Mouse (Mus musculus) kidney, embryonic 16.5 days (tissue): ENCODE data around the gene Ankrd34a. TPM values are rescaled to one million over a fixed set of nuclear protein-coding genes. Genes with fewer than 3 reads are reported as not detected.
A peak's percentile ranks its signal among the peaks of the same experiment; 100 is the strongest.

Source experiments
- ATAC-seq: fragments of 200-750 bp; cut with Nextera tagmentation; 2 replicates; pipeline ENCODE4 v1.8.0; 2017; ENCODE audit warnings: moderate TSS enrichment; ENCODE audit not compliant: low FRiP score, low TSS enrichment
- H3K27ac ChIP-seq: fragments of 300-500 bp; sonication (generic); 2 replicates; pipeline ENCODE4 v1.5.1; 2014; ENCODE audit warnings: low read length
- H3K27me3 ChIP-seq: fragments of 300-500 bp; sonication (generic); 2 replicates; pipeline ENCODE4 v1.6.1; 2014; ENCODE audit warnings: low read length, control low read depth, mixed read lengths; ENCODE audit not compliant: insufficient read depth
- H3K36me3 ChIP-seq: fragments of 300-500 bp; sonication (generic); 2 replicates; pipeline ENCODE4 v1.6.1; 2014; ENCODE audit warnings: low read length, control low read depth, mixed read lengths; ENCODE audit not compliant: insufficient read depth
- H3K4me1 ChIP-seq: fragments of 300-500 bp; sonication (generic); 2 replicates; pipeline ENCODE4 v1.6.1; 2014; ENCODE audit warnings: low read length, control low read depth, mixed read lengths; ENCODE audit not compliant: insufficient read depth
- H3K4me2 ChIP-seq: fragments of 300-500 bp; sonication (generic); replicated peaks from 2 replicates; pipeline ENCODE4 v1.6.1; 2014; ENCODE audit warnings: low read depth, low read length
- H3K4me3 ChIP-seq: fragments of 300-500 bp; sonication (generic); 2 replicates; pipeline ENCODE4 v1.5.1; 2014; ENCODE audit warnings: mild to moderate bottlenecking, low read length
- H3K9ac ChIP-seq: fragments of 300-500 bp; sonication (generic); replicated peaks from 2 replicates; pipeline ENCODE4 v1.6.1; 2014; ENCODE audit warnings: low read length
- H3K9me3 ChIP-seq: fragments of 300-500 bp; sonication (generic); 2 replicates; pipeline ENCODE4 v1.6.1; 2016; ENCODE audit warnings: low read length, control low read depth
- WGBS: fragments of 180-500 bp; shearing (Covaris S2); extraction: QIAGEN DNeasy Blood & Tissue Kit; methylation state at CpG from one replicate; pipeline ENCODE4 v1.1.7; 2014; 5-methylcytosine and 5-hydroxymethylcytosine counted together
- polyA plus RNA-seq: library from polyadenylated mRNA; unstranded; fragments of >200 nt; fragmentation: Nextera tagmentation; extraction: Ambion mirVana; gene quantifications from 2 replicates; pipeline ENCODE4 v1.2.1, GENCODE M21; 2015

Ankrd34a gene
- polyA plus RNA-seq, 1 experiment from 2014 or later: 2.2 TPM

GRCm38 (mm10) chr3:96593790-96594560 is 2.5 kb upstream of the Ankrd34a start, which contains the start of gene Polr3gl:
Gene Polr3gl, minus strand, starts transcription at chr3:96594181.
- H3K27ac ChIP-seq: peak within 1 kb of the TSS; percentile 83
- ATAC-seq: peak; percentile 89
- no peaks in the 10 kb centered on the region for H3K36me3 ChIP-seq
- peak within 1 kb of the TSS; percentile 85 for H3K9ac ChIP-seq
- peaks cover 22% of the 10 kb centered on the region for H3K27me3 ChIP-seq
- H3K4me3 ChIP-seq: peak within 1 kb of the TSS; percentile 77
- peaks cover 28% of the 10 kb centered on the region for H3K4me1 ChIP-seq
- H3K4me2 ChIP-seq: peak within 1 kb of the TSS; percentile 96
- WGBS: under 1% methylated on average over 38 of the region's 38 CpGs
- no peaks in the 10 kb centered on the region; the same call in 1 of the 2 replicates for H3K9me3 ChIP-seq

GRCm38 (mm10) chr3:96594851-96595250 is 1.6 kb upstream of the Ankrd34a start:
- H3K4me2 ChIP-seq: no peak overlapping the region
- peaks cover 29% of the 10 kb centered on the region for H3K4me1 ChIP-seq
- ATAC-seq: no peak
- H3K27me3 ChIP-seq: peaks cover 25% of the 10 kb centered on the region
- no peaks in the 10 kb centered on the region for H3K36me3 ChIP-seq
- H3K9me3 ChIP-seq: no peaks in the 10 kb centered on the region
- H3K9ac ChIP-seq: no peak overlapping the region
- 72% methylated on average over 5 of the region's 5 CpGs for whole genome bisulfite sequencing
- no peak overlapping the region for H3K27ac ChIP-seq
- no peak overlapping the region for H3K4me3 ChIP-seq

- H3K27ac ChIP-seq: no peak overlapping the region
- WGBS: 29% methylated on average over 6 of the region's 6 CpGs
- H3K36me3 ChIP-seq: no peaks in the 10 kb centered on the region
- H3K9ac ChIP-seq: peak overlapping the region; percentile 63; the same call in 1 of the 2 replicates
- no peaks in the 10 kb centered on the region for H3K9me3 ChIP-seq
- H3K27me3 ChIP-seq: peaks cover 25% of the 10 kb centered on the region
- peak overlapping the region; percentile 69; the same call in 1 of the 2 replicates for H3K4me2 ChIP-seq
- H3K4me1 ChIP-seq: peaks cover 33% of the 10 kb centered on the region
- H3K4me3 ChIP-seq: peak overlapping the region; percentile 53; the same call in 1 of the 2 replicates
- no peak for ATAC-seq
Measured at GRCm38 (mm10) chr3:96595661-96596060, 775 bp upstream of the Ankrd34a start.

- H3K4me3 ChIP-seq: peak overlapping the region; percentile 53
- no peaks in the 10 kb centered on the region for H3K9me3 ChIP-seq
- H3K9ac ChIP-seq: peak overlapping the region; percentile 63
- H3K27ac ChIP-seq: no peak overlapping the region
- peaks cover 28% of the 10 kb centered on the region for H3K27me3 ChIP-seq
- peak overlapping the region; percentile 69 for H3K4me2 ChIP-seq
- H3K4me1 ChIP-seq: peaks cover 33% of the 10 kb centered on the region
- ATAC-seq: no peak
- WGBS: 4% methylated on average over 9 of the region's 12 CpGs
- no peaks in the 10 kb centered on the region for H3K36me3 ChIP-seq
Measured at GRCm38 (mm10) chr3:96596855-96597254, 419 bp downstream of the Ankrd34a start.

GRCm38 (mm10) chr3:96597435-96597891 is 1.0 kb downstream of the Ankrd34a start:
- ATAC-seq: no peak
- Histone ChIP-seq H3K36me3 (no peaks in the 10 kb centered on the region), H3K4me2 (peak overlapping the region; percentile 69), H3K27me3 (peaks cover 28% of the 10 kb centered on the region), H3K4me1 (peaks cover 35% of the 10 kb centered on the region), H3K9me3 (no peaks in the 10 kb centered on the region), H3K9ac (peak overlapping the region; percentile 63), H3K4me3 (peak overlapping the region; percentile 53), H3K27ac (peak overlapping the region; percentile 64; the same call in 1 of the 2 replicates)
- WGBS: 0% methylated on average over 40 of the region's 40 CpGs

- WGBS: 2% methylated on average over 54 of the region's 54 CpGs
- H3K4me2 ChIP-seq: peak overlapping the region; percentile 69
- H3K4me1 ChIP-seq: peaks cover 45% of the 10 kb centered on the region
- H3K36me3 ChIP-seq: no peaks in the 10 kb centered on the region
- peaks cover 28% of the 10 kb centered on the region for H3K27me3 ChIP-seq
- peak overlapping the region; percentile 53 for H3K4me3 ChIP-seq
- peak overlapping the region; percentile 64; the same call in 1 of the 2 replicates for H3K27ac ChIP-seq
- H3K9me3 ChIP-seq: no peaks in the 10 kb centered on the region
- H3K9ac ChIP-seq: peak overlapping the region; percentile 63
- ATAC-seq: no peak
Measured at GRCm38 (mm10) chr3:96598156-96599068, 2.0 kb downstream of the Ankrd34a start.

- Histone ChIP-seq H3K36me3 (no peaks in the 10 kb centered on the region), H3K9me3 (no peaks in the 10 kb centered on the region), H3K27me3 (peaks cover 28% of the 10 kb centered on the region), H3K4me2 (peak overlapping the region; percentile 69; the same call in 1 of the 2 replicates), H3K4me1 (peaks cover 45% of the 10 kb centered on the region), H3K9ac (no peak overlapping the region; the same call in 1 of the 2 replicates), H3K27ac (no peak overlapping the region), H3K4me3 (peak overlapping the region; percentile 53)
- ATAC-seq: no peak
- WGBS: 56% methylated on average over 8 of the region's 8 CpGs
Measured at GRCm38 (mm10) chr3:96599069-96599393, 2.6 kb downstream of the Ankrd34a start.

- H3K4me3 ChIP-seq: no peak overlapping the region
Measured at GRCm38 (mm10) chr3:96599411-96599810, 3.0 kb downstream of the Ankrd34a start.

GRCm38 (mm10) chr3:96600639-96601250 is 4.3 kb downstream of the Ankrd34a start, which contains the start of gene Lix1l:
Gene Lix1l, plus strand, starts transcription at chr3:96601149.
- Histone ChIP-seq H3K4me2 (peak within 1 kb of the TSS; percentile 73), H3K4me3 (peak within 1 kb of the TSS; percentile 71), H3K4me1 (peaks cover 45% of the 10 kb centered on the region), H3K9ac (peak within 1 kb of the TSS; percentile 81), H3K9me3 (no peaks in the 10 kb centered on the region), H3K27ac (peak within 1 kb of the TSS; percentile 94), H3K36me3 (no peaks in the 10 kb centered on the region), H3K27me3 (peaks cover 18% of the 10 kb centered on the region)
- WGBS: 1% methylated on average over 27 of the region's 27 CpGs
- ATAC-seq: peak; percentile 94

More at GRCm38 (mm10) chr3:96599411-96599810, 3.0 kb downstream of the Ankrd34a start:
- ATAC-seq: no peak
- 79% methylated on average over 3 of the region's 3 CpGs for WGBS
- no peaks in the 10 kb centered on the region for H3K36me3 ChIP-seq
- H3K9me3 ChIP-seq: no peaks in the 10 kb centered on the region
- H3K9ac ChIP-seq: no peak overlapping the region
- peaks cover 45% of the 10 kb centered on the region for H3K4me1 ChIP-seq
- no peak overlapping the region for H3K27ac ChIP-seq
- peaks cover 28% of the 10 kb centered on the region for H3K27me3 ChIP-seq
- no peak overlapping the region for H3K4me2 ChIP-seq
